Mouse (Mus musculus) urinary bladder, postnatal 25 days (tissue): ENCODE measurements around the gene Tmem80.

Experiments
- DNase-seq: peaks from one replicate; pipeline ENCODE4 v3.0.0; 2022; ENCODE audit warnings: low spot score

Tmem80 gene

GRCm38 (mm10) chr7:141326546-141327446 is 743 bp upstream of the Tmem80 start:
- peak; percentile 26 for DNase-seq

- no peak for DNase-seq
These were observed 943 bp downstream of the Tmem80 start for GRCm38 (mm10) chr7:141328373-141328990.

- no peak for DNase-seq
These were observed 3.2 kb downstream of the Tmem80 start for GRCm38 (mm10) chr7:141330706-141331105.

GRCm38 (mm10) chr7:141331990-141332389 is 4.5 kb downstream of the Tmem80 start:
- no peak for DNase-seq

GRCm38 (mm10) chr7:141335044-141335579 is 7.6 kb downstream of the Tmem80 start:
- no peak for DNase-seq

- no peak for DNase-seq
These were observed 8.1 kb downstream of the Tmem80 start for GRCm38 (mm10) chr7:141335682-141336081.

- no peak for DNase-seq
These were observed 8.8 kb downstream of the Tmem80 start for GRCm38 (mm10) chr7:141336296-141336695.

GRCm38 (mm10) chr7:141337716-141338416 is 10.3 kb downstream of the Tmem80 start:
- no peak for DNase-seq

- DNase-seq = peak; percentile 64
These were observed 11.1 kb downstream of the Tmem80 start, which contains the start of gene Eps8l2 for GRCm38 (mm10) chr7:141338576-141339131. Gene Eps8l2 (plus strand): TSS chr7:141338880.

- no peak for DNase-seq
These were observed 11.8 kb downstream of the Tmem80 start for GRCm38 (mm10) chr7:141339215-141339920.

GRCm38 (mm10) chr7:141340023-141340422 is 12.5 kb downstream of the Tmem80 start:
- DNase-seq = no peak

- no peak for DNase-seq
These were observed 12.9 kb downstream of the Tmem80 start for GRCm38 (mm10) chr7:141340476-141340875.

GRCm38 (mm10) chr7:141341689-141342226 is 14.2 kb downstream of the Tmem80 start:
- no peak for DNase-seq

GRCm38 (mm10) chr7:141343230-141343629 is 15.7 kb downstream of the Tmem80 start:
- DNase-seq = no peak

GRCm38 (mm10) chr7:141343696-141344095 is 16.2 kb downstream of the Tmem80 start:
- no peak for DNase-seq

- DNase-seq = no peak
These were observed 17.2 kb downstream of the Tmem80 start for GRCm38 (mm10) chr7:141344787-141345186.

GRCm38 (mm10) chr7:141351061-141351460 is 23.5 kb downstream of the Tmem80 start:
- DNase-seq = no peak

GRCm38 (mm10) chr7:141355051-141355450 is 27.5 kb downstream of the Tmem80 start:
- no peak for DNase-seq

- no peak for DNase-seq
These were observed 28.2 kb downstream of the Tmem80 start for GRCm38 (mm10) chr7:141355626-141356326.

GRCm38 (mm10) chr7:141356971-141357370 is 29.4 kb downstream of the Tmem80 start:
- no peak for DNase-seq
